Mouse (Mus musculus) cortical plate, adult 2 months (tissue): ENCODE measurements around the gene Alox12. TPM values are rescaled to one million over a fixed set of nuclear protein-coding genes. Genes with fewer than 3 reads are reported as not detected.
A peak's percentile ranks its signal among the peaks of the same experiment; 100 is the strongest.

ENCODE experiments used
- H3K27ac ChIP-seq: fragments of 200-500 bp; 2 replicates; pipeline ENCODE4 v1.5.1; 2012; ENCODE audit warnings: low read length, control low read depth, inconsistent platforms; ENCODE audit not compliant: insufficient read depth
- H3K4me1 ChIP-seq: fragments of 200-500 bp; 2 replicates; pipeline ENCODE4 v1.6.1; 2011; ENCODE audit warnings: low read length; ENCODE audit not compliant: control insufficient read depth, insufficient read depth
- H3K4me3 ChIP-seq: fragments of 200-500 bp; 2 replicates; pipeline ENCODE4 v1.5.1; 2011; ENCODE audit warnings: mild to moderate bottlenecking, low read length, control low read depth; ENCODE audit not compliant: insufficient read depth
- CTCF ChIP-seq: fragments of 200-500 bp; IDR thresholded peaks from 2 replicates; pipeline ENCODE4 v1.5.1; 2011; ENCODE audit warnings: mild to moderate bottlenecking, control low read depth, low read length; ENCODE audit not compliant: insufficient read depth; ENCODE audit errors: extremely low read depth
- POLR2A ChIP-seq: fragments of 200-500 bp; IDR thresholded peaks from 2 replicates; pipeline ENCODE4 v1.6.1; 2011; ENCODE audit warnings: mild to moderate bottlenecking, low read length, control low read depth; ENCODE audit not compliant: insufficient read depth; ENCODE audit errors: extremely low read depth
- polyA plus RNA-seq: library from polyadenylated mRNA; depleted of rRNA; stranded (reverse); fragments of >200 nt; gene quantifications from 2 replicates; pipeline ENCODE4 v1.2.3, GENCODE M21; 2012

Alox12 gene
- polyA plus RNA-seq, 1 experiment, result 1.5 TPM

GRCm38 (mm10) chr11:70234037-70234436 lies 21.1 kb downstream of the Alox12 start:
- H3K27ac ChIP-seq, result 0 out of 2 replicates have a peak overlapping the region, but pooled peaks have one; percentile 18
- TF ChIP-seq POLR2A, result no peak
- no peak for TF ChIP-seq CTCF
- 0 out of 2 replicates have a peak, but pooled peaks cover 3% of the 10 kb centered on the region for H3K4me1 ChIP-seq
- H3K4me3 ChIP-seq, result no peak overlapping the region

GRCm38 (mm10) chr11:70233016-70233415 lies 22.1 kb downstream of the Alox12 start:
- peak overlapping the region; percentile 59 for H3K27ac ChIP-seq
- H3K4me1 ChIP-seq, result 0 out of 2 replicates have a peak, but pooled peaks cover 3% of the 10 kb centered on the region
- TF ChIP-seq CTCF (no peak), POLR2A (no peak)
- H3K4me3 ChIP-seq, result peak overlapping the region; percentile 52

- Histone ChIP-seq H3K27ac (peak overlapping the region; percentile 59), H3K4me1 (0 out of 2 replicates have a peak, but pooled peaks cover 3% of the 10 kb centered on the region)
- no peak for TF ChIP-seq POLR2A
- no peak for TF ChIP-seq CTCF
These were observed 22.6 kb downstream of the Alox12 start for GRCm38 (mm10) chr11:70232546-70232945.

GRCm38 (mm10) chr11:70230239-70230727 lies 24.9 kb downstream of the Alox12 start:
- H3K27ac ChIP-seq, result no peak overlapping the region

More at GRCm38 (mm10) chr11:70232546-70232945, 22.6 kb downstream of the Alox12 start:
- peak overlapping the region; percentile 52 for H3K4me3 ChIP-seq

GRCm38 (mm10) chr11:70229260-70230010 lies 25.7 kb downstream of the Alox12 start, which contains the start of gene Bcl6b:
TSS of gene Bcl6b (minus strand) at chr11:70229798.
- no peak for TF ChIP-seq POLR2A
- TF ChIP-seq CTCF, result no peak
- H3K27ac ChIP-seq, result peak within 1 kb of the TSS; percentile 47; the same call in 1 of the 2 replicates
- peaks cover 7% of the 10 kb centered on the region for H3K4me1 ChIP-seq

More at GRCm38 (mm10) chr11:70230239-70230727, 24.9 kb downstream of the Alox12 start:
- TF ChIP-seq POLR2A (no peak), CTCF (peak; percentile 92)
- no peak overlapping the region for H3K4me3 ChIP-seq
- peaks cover 7% of the 10 kb centered on the region for H3K4me1 ChIP-seq

GRCm38 (mm10) chr11:70228828-70229227 lies 26.3 kb downstream of the Alox12 start:
- Histone ChIP-seq H3K27ac (no peak overlapping the region), H3K4me1 (peaks cover 7% of the 10 kb centered on the region), H3K4me3 (peak overlapping the region; percentile 15)
- TF ChIP-seq CTCF (no peak), POLR2A (0 out of 2 replicates have a peak, but pooled peaks have one; percentile 25)

More at GRCm38 (mm10) chr11:70229260-70230010, 25.7 kb downstream of the Alox12 start, which contains the start of gene Bcl6b:
- peak within 1 kb of the TSS; percentile 15 for H3K4me3 ChIP-seq

- TF ChIP-seq POLR2A (no peak), CTCF (no peak)
- Histone ChIP-seq H3K4me1 (peaks cover 7% of the 10 kb centered on the region), H3K4me3 (no peak overlapping the region), H3K27ac (no peak overlapping the region)
These were observed 27.4 kb downstream of the Alox12 start for GRCm38 (mm10) chr11:70227661-70228245.

GRCm38 (mm10) chr11:70227126-70227525 lies 28.0 kb downstream of the Alox12 start:
- TF ChIP-seq POLR2A, result no peak
- TF ChIP-seq CTCF, result no peak
- Histone ChIP-seq H3K27ac (no peak overlapping the region), H3K4me3 (no peak overlapping the region; the same call in 1 of the 2 replicates), H3K4me1 (peaks cover 7% of the 10 kb centered on the region)

- TF ChIP-seq POLR2A (no peak), CTCF (no peak)
- Histone ChIP-seq H3K4me1 (peaks cover 7% of the 10 kb centered on the region), H3K4me3 (peak overlapping the region; percentile 15), H3K27ac (no peak overlapping the region)
These were observed 28.6 kb downstream of the Alox12 start for GRCm38 (mm10) chr11:70226602-70226890.
